Mouse (Mus musculus) limb, embryonic 10.5 days (tissue): ENCODE data around the gene Ssbp3. TPM values are rescaled to one million over a fixed set of nuclear protein-coding genes. Genes with fewer than 3 reads are reported as not detected.

Source experiments
- DNase-seq: peaks from one replicate; pipeline ENCODE4 v3.0.0-alpha.2; 2017; ENCODE audit warnings: low spot score
- H3K27ac ChIP-seq: fragments of 300-500 bp; sonication (generic); 2 replicates; pipeline ENCODE4 v1.5.1; 2016; ENCODE audit warnings: mild to moderate bottlenecking
- H3K27me3 ChIP-seq: fragments of 300-500 bp; sonication (generic); 2 replicates; pipeline ENCODE4 v1.6.1; 2016; ENCODE audit warnings: low read depth, mild to moderate bottlenecking; ENCODE audit not compliant: poor library complexity, severe bottlenecking
- H3K36me3 ChIP-seq: fragments of 300-500 bp; sonication (generic); 2 replicates; pipeline ENCODE4 v1.6.1; 2016; ENCODE audit warnings: mild to moderate bottlenecking, moderate library complexity
- H3K4me1 ChIP-seq: fragments of 300-500 bp; sonication (generic); 2 replicates; pipeline ENCODE4 v1.6.1; 2016
- H3K4me3 ChIP-seq: fragments of 300-500 bp; sonication (generic); 2 replicates; pipeline ENCODE4 v1.5.1; 2016; ENCODE audit warnings: mild to moderate bottlenecking, moderate library complexity
- H3K9me3 ChIP-seq: fragments of 300-500 bp; sonication (generic); replicated peaks from 2 replicates; pipeline ENCODE4 v1.6.1; 2016; ENCODE audit warnings: mild to moderate bottlenecking
- WGBS: fragments of 180-500 bp; shearing (Covaris S2); methylation state at CpG from one replicate; pipeline ENCODE4 v1.1.7; 2016; 5-methylcytosine and 5-hydroxymethylcytosine counted together
- polyA plus RNA-seq: library from polyadenylated mRNA; unstranded; fragments of >200 nt; fragmentation: Nextera tagmentation; extraction: Ambion mirVana; gene quantifications from 2 replicates; pipeline ENCODE4 v1.2.1, GENCODE M21; 2016

The Ssbp3 gene
- polyA plus RNA-seq, 1 experiment from 2014 or later, result 250 TPM

- WGBS, result 88% methylated on average over 9 of the region's 9 CpGs
- peaks cover 6% of the 10 kb centered on the region for H3K4me1 ChIP-seq
- H3K27me3 ChIP-seq, result no peaks in the 10 kb centered on the region
- H3K9me3 ChIP-seq, result no peaks in the 10 kb centered on the region
- no peak for DNase-seq
- no peak overlapping the region for H3K4me3 ChIP-seq
- no peak overlapping the region for H3K27ac ChIP-seq
- peaks cover 4% of the 10 kb centered on the region; the same call in 1 of the 2 replicates for H3K36me3 ChIP-seq
These were observed 161.8 kb downstream of the Ssbp3 start for GRCm38 (mm10) chr4:107072343-107072742.

DNA sequence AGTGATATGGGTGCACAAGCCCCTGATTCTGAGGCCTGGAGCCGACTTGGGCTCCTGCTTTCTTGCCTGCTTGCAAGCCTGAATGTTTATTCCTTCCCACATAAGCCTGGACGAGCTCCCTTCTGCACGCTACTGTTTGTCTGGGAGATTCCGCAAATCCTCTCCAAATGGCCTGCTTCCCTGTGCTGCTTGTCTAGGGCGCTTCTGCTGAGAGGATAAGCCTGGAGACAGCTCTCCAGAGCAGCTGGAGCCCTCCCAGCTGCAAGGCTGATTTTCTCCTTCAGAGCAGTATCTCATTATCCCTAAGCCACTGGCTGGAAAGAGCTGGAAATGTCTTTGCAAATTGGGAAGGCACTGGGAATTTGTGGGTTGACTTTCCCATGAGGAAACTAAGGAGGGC is 165.0 kb downstream of the Ssbp3 start:
- H3K4me1 ChIP-seq, result 0 out of 2 replicates have a peak, but pooled peaks cover 2% of the 10 kb centered on the region
- no peaks in the 10 kb centered on the region for H3K27me3 ChIP-seq
- DNase-seq, result no peak
- H3K36me3 ChIP-seq, result peaks cover 4% of the 10 kb centered on the region
- no peak overlapping the region for H3K4me3 ChIP-seq
- WGBS, result 81% methylated on average over 5 of the region's 5 CpGs
- no peak overlapping the region for H3K27ac ChIP-seq
- H3K9me3 ChIP-seq, result no peaks in the 10 kb centered on the region

DNA sequence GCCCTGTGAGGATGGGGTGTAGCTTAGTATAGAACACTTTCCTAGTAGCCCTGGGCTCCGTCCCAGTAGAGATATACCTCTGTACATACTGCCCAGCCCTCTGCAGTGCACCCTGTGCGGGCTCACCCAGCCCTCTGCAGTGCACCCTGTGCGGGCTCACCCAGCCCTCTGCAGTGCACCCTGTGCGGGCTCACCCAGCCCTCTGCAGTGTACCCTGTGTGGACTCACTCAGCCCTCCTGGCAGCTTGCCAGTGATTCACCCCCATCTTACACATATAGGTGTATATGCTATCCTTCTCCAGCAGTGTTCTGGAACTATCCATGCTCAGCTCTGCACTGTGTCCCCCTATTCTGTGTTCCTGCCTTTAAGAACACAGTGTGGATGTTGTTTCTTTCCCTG is 168.4 kb downstream of the Ssbp3 start:
- H3K27ac ChIP-seq, result no peak overlapping the region
- WGBS, result 85% methylated on average over 4 of the region's 4 CpGs
- DNase-seq, result no peak

DNA sequence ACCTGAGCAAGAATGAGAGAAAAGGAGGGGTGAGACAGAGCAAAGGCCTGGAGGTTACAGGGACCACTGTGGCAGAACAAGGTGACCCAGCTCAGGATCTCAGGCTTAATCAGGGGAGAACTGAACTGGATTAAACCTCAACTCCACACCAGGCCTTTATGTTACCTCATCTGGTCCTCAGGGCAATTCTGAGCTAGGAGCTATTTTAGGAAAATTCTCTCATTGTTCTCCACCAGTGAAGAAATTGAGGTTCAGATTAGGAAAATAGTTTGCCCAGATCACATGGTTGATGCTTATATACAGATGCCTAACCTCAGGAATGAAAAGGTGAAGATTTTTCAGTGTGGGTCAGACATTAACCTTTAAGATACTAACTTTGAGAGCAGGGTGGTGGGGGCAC is 169.2 kb downstream of the Ssbp3 start:
- DNase-seq, result no peak
- H3K36me3 ChIP-seq, result no peaks in the 10 kb centered on the region; the same call in none of the 2 replicates
- no peak overlapping the region for H3K4me3 ChIP-seq
- H3K27me3 ChIP-seq, result no peaks in the 10 kb centered on the region
- H3K9me3 ChIP-seq, result no peaks in the 10 kb centered on the region
- H3K27ac ChIP-seq, result no peak overlapping the region
- peaks cover 27% of the 10 kb centered on the region for H3K4me1 ChIP-seq

More for the DNA sequence above, 168.4 kb downstream of the Ssbp3 start:
- Histone ChIP-seq H3K4me1 (peaks cover 19% of the 10 kb centered on the region), H3K9me3 (no peaks in the 10 kb centered on the region), H3K36me3 (peaks cover 4% of the 10 kb centered on the region), H3K4me3 (no peak overlapping the region), H3K27me3 (no peaks in the 10 kb centered on the region)

- WGBS, result 95% methylated on average over 3 of the region's 3 CpGs
- Histone ChIP-seq H3K27ac (no peak overlapping the region), H3K4me3 (no peak overlapping the region), H3K4me1 (peaks cover 39% of the 10 kb centered on the region), H3K27me3 (no peaks in the 10 kb centered on the region), H3K9me3 (no peaks in the 10 kb centered on the region), H3K36me3 (no peaks in the 10 kb centered on the region; the same call in none of the 2 replicates)
- no peak for DNase-seq
These were observed 171.7 kb downstream of the Ssbp3 start for GRCm38 (mm10) chr4:107082185-107082584.

DNA sequence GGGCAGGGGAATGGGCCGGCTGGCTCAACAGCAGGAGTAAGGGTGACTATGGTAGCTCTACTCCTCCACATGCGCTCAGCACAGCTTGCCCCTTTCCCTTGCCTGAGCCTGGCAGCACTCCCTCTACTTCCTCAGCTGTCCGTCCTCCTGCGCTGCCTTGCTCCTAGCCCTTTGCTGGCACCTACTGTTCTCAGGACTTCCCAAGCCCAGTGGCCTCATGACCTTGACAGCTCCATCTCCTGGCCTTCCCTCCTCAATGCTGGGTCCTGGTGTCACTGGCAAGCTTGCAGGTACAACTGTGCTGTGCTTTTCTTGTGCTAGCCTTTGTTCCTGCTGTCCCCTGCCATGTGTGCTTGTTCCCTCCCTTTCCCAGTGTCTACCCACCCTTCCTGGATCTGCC is 172.6 kb downstream of the Ssbp3 start:
- 93% methylated on average over 4 of the region's 4 CpGs for WGBS
- peak overlapping the region; percentile 76 for H3K27ac ChIP-seq
- H3K9me3 ChIP-seq, result no peaks in the 10 kb centered on the region
- no peaks in the 10 kb centered on the region for H3K27me3 ChIP-seq
- H3K36me3 ChIP-seq, result no peaks in the 10 kb centered on the region; the same call in none of the 2 replicates
- no peak overlapping the region for H3K4me3 ChIP-seq
- peaks cover 39% of the 10 kb centered on the region for H3K4me1 ChIP-seq
- DNase-seq, result no peak

GRCm38 (mm10) chr4:107084343-107084742 is 173.8 kb downstream of the Ssbp3 start:
- no peaks in the 10 kb centered on the region for H3K9me3 ChIP-seq
- no peak for DNase-seq
- 58% methylated on average over 1 of the region's 1 CpGs for WGBS
- no peaks in the 10 kb centered on the region for H3K27me3 ChIP-seq
- peak overlapping the region; percentile 76 for H3K27ac ChIP-seq
- H3K4me3 ChIP-seq, result no peak overlapping the region
- H3K36me3 ChIP-seq, result no peaks in the 10 kb centered on the region; the same call in none of the 2 replicates
- H3K4me1 ChIP-seq, result peaks cover 44% of the 10 kb centered on the region

DNA sequence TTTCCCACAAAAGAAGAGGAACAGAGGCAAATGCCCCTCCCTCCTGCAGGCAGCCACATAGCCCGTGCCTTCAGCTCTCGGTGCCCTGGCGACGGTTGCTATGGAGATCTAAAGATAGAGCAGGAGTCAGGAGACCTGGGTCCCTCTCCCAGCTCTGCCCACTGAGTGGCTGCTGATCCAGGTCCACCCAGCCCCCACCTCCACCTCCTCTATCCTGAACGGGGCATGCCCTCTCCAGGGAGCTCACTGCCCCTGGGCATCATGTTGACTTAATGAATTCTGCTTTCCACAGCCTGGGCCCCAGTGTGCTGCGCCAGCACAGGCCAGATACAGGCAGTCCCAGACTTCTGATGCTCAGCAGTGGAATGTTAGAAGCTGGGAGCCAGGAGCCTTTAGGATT is 174.4 kb downstream of the Ssbp3 start:
- 13% methylated on average over 6 of the region's 6 CpGs for WGBS
- H3K36me3 ChIP-seq, result no peaks in the 10 kb centered on the region; the same call in 1 of the 2 replicates
- H3K9me3 ChIP-seq, result no peaks in the 10 kb centered on the region
- H3K27me3 ChIP-seq, result no peaks in the 10 kb centered on the region
- H3K4me3 ChIP-seq, result peak overlapping the region; percentile 11
- peaks cover 44% of the 10 kb centered on the region for H3K4me1 ChIP-seq
- peak; percentile 47 for DNase-seq
- H3K27ac ChIP-seq, result peak overlapping the region; percentile 76

DNA sequence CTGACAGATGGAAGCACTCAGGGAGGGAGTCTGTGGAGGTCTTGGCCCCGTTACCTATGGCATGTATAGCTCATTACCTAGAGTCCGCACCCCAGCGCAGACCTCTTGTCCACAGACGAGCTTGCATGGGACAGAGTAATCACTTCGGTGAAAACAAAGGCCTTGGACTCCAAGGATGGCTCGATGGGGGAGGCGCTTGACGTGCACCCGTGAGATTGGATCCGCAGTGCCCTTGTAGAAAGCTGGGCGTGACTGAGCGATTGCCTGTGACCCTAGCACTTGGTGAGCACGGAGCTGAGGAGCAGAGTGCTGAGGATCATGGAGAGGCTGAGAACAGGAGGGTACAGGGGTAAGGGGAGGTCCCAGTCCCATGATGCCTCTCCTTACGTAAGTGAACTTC is 181.2 kb downstream of the Ssbp3 start:
- 83% methylated on average over 14 of the region's 14 CpGs for WGBS
- Histone ChIP-seq H3K4me1 (peaks cover 56% of the 10 kb centered on the region), H3K36me3 (no peaks in the 10 kb centered on the region), H3K27me3 (no peaks in the 10 kb centered on the region), H3K27ac (peak overlapping the region; percentile 68), H3K4me3 (no peak overlapping the region), H3K9me3 (no peaks in the 10 kb centered on the region)
- DNase-seq, result no peak

DNA sequence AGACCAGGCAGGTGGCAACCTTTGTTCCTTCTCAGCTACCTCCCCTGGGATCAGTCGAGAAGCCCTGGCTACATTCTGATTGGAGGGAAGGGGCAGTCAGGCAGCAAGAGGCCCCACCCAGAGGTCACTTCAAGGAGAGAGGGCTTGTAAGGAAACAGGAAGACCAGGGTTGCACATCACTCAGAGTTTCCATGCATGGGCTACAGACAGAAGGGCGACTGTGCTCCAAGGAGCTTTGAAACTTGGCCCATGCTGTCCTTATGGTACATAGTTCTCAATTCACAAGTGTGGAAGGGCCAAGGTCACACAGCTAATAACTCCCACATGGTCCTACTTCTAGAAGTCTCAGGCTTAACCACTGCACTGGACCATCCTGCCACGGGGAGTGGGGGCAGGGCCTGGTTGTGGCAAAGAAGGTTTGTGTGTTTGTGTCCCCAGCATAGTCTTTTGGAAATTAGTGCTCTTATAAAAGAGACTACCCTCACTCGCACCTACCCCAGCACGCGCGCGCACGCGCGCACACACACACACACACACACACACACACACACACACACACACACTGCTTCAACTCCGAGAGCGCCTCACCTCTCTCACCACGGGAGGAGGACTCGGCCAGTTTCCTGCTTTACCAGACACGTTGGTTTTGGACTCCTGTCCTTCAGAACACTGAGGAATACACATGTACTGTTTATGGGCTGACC is 184.1 kb downstream of the Ssbp3 start:
- H3K4me1 ChIP-seq, result peaks cover 77% of the 10 kb centered on the region
- H3K9me3 ChIP-seq, result no peaks in the 10 kb centered on the region
- WGBS, result 73% methylated on average over 16 of the region's 16 CpGs
- H3K4me3 ChIP-seq, result no peak overlapping the region
- H3K36me3 ChIP-seq, result no peaks in the 10 kb centered on the region
- H3K27me3 ChIP-seq, result no peaks in the 10 kb centered on the region
- H3K27ac ChIP-seq, result peak overlapping the region; percentile 75
- DNase-seq, result peak; percentile 56

DNA sequence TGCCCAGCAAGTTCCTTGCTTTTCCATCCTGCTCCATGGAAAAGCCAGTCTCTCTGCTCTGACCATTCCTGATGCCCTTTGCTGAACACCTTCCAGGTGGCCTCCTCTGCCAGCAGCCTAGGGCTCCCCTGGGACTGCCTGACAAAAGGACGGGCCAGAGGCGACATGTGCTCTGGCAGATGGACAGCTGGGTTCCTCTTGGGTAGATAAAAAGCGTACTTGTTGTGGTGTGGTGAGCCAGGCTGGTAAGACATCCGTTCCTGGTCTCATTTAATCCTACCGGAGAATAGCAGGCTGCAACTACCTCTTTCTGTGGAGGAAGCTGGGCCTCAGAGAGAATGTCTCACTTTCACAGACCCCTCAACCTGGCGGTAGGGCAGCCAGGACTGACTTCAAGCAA is 185.5 kb downstream of the Ssbp3 start:
- WGBS, result 55% methylated on average over 6 of the region's 6 CpGs
- Histone ChIP-seq H3K4me1 (peaks cover 77% of the 10 kb centered on the region), H3K27me3 (no peaks in the 10 kb centered on the region), H3K4me3 (no peak overlapping the region), H3K27ac (peak overlapping the region; percentile 72), H3K9me3 (no peaks in the 10 kb centered on the region), H3K36me3 (no peaks in the 10 kb centered on the region)
- DNase-seq, result no peak

DNA sequence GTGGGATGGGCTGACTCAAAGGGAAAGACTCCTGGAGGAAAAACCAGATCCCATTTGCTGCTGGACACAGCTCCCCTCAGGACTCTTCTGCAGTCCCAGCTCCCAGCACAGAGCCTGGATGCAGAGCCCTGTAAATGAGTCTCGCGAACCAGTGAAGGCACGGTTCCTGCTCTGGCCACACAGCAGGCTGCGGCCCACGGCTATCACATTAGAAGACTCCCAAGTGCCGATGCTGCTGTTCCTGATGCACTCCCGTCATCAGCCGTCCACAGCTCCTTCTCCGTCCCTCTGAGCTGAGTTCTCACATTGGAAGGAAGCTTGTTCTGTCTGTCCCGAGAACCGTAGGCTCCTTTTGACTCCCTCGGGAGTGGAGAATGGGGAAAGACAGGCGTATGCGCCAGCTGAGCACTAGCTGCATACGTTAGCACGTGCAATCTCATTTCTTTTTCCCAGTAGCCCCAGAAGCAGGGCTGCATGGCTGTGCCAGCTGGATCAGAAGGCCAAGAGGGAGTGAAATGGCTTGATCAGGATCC is 186.4 kb downstream of the Ssbp3 start, which contains the start of gene Cdcp2:
Gene Cdcp2, plus strand, starts transcription at position 51 of the 533 bp plus-strand sequence.
- peak within 1 kb of the TSS; percentile 72 for H3K27ac ChIP-seq
- H3K27me3 ChIP-seq, result no peaks in the 10 kb centered on the region
- H3K9me3 ChIP-seq, result no peaks in the 10 kb centered on the region
- H3K36me3 ChIP-seq, result no peaks in the 10 kb centered on the region
- DNase-seq, result peak; percentile 51
- no peak within 1 kb of the TSS for H3K4me3 ChIP-seq
- peaks cover 71% of the 10 kb centered on the region for H3K4me1 ChIP-seq
- WGBS, result 52% methylated on average over 16 of the region's 16 CpGs

- no peaks in the 10 kb centered on the region for H3K9me3 ChIP-seq
- H3K27me3 ChIP-seq, result no peaks in the 10 kb centered on the region
- peak overlapping the region; percentile 72 for H3K27ac ChIP-seq
- peaks cover 71% of the 10 kb centered on the region for H3K4me1 ChIP-seq
- H3K4me3 ChIP-seq, result no peak overlapping the region
- H3K36me3 ChIP-seq, result no peaks in the 10 kb centered on the region
- peak; percentile 41 for DNase-seq
- WGBS, result 29% methylated on average over 15 of the region's 15 CpGs
These were observed 187.4 kb downstream of the Ssbp3 start for GRCm38 (mm10) chr4:107097871-107098270.
